Comparison of ENCODE assay signal across 10 mouse cellular contexts in genomic region chr17:10397924-10398627, GRCm38 (mm10).
DNase-seq lines count a peak whose midpoint lies in the region; ATAC-seq and TF ChIP-seq lines count a peak whose summit lies in the region.
"Had no signal": no experiment of that assay in that cellular context is flagged by ENCODE, and none has a peak within 500 bp of the region (broad histone marks: within the 10 kb centered on the region; RNA-seq: fewer than 3 reads in every experiment).

No protein-coding gene starts in this region.

- peak; percentile 72 for DNase-seq in heart, adult 11 months
- no peak for DNase-seq in heart, postnatal 14 days
- peak; percentile 55 for DNase-seq in lung, postnatal 0 days (ENCODE audit: low spot score)
- no peak for DNase-seq in lung, postnatal 14 days
- DNase-seq in heart, postnatal 0 days (ENCODE audit: low spot score): no peak
- no peak for DNase-seq in layer of hippocampus, adult 9-10 months (ENCODE audit: low spot score)
- no peak for DNase-seq in Muller cell, postnatal 12 days (ENCODE audit: inconsistent ontology term)
- DNase-seq: kidney, postnatal 36 days; liver had no signal

- H3K27me3 ChIP-seq in lung, postnatal 0 days (replicated peaks; ENCODE audit: insufficient read depth, low read length): no peaks in the 10 kb centered on the region
- no peaks in the 10 kb centered on the region for H3K27me3 ChIP-seq in heart, postnatal 0 days (ENCODE audit: control insufficient read depth, insufficient read depth, low read length)
- H3K27me3 ChIP-seq in neural tube, embryonic 14.5 days (ENCODE audit: control insufficient read depth, insufficient read depth, low read length): no peaks in the 10 kb centered on the region; the same call in 1 of the 2 replicates

- peak; percentile 88 for ATAC-seq in lung, postnatal 0 days
- ATAC-seq in heart, postnatal 0 days (ENCODE audit: insufficient read depth, low read depth): no peak
- ATAC-seq in neural tube, embryonic 14.5 days (ENCODE audit: low read depth): no peak

- 0 out of 2 replicates have a peak, but pooled peaks have one; percentile 17 for TF ChIP-seq EP300 in lung, postnatal 0 days (IDR thresholded peaks at IDR 0.05)
- no peak for TF ChIP-seq EP300 in heart, postnatal 0 days (IDR thresholded peaks at IDR 0.05; ENCODE audit: low read depth)

- no peak for TF ChIP-seq CTCF in lung, postnatal 0 days (IDR thresholded peaks at IDR 0.05)
- no peak for TF ChIP-seq CTCF in heart, postnatal 0 days (IDR thresholded peaks at IDR 0.05; ENCODE audit: low read depth)

- H3K9me3 ChIP-seq in lung, postnatal 0 days (ENCODE audit: low read length): no peaks in the 10 kb centered on the region
- H3K9me3 ChIP-seq in heart, postnatal 0 days (replicated peaks; ENCODE audit: control insufficient read depth, low read length): no peaks in the 10 kb centered on the region
- no peaks in the 10 kb centered on the region for H3K9me3 ChIP-seq in neural tube, embryonic 14.5 days (ENCODE audit: control insufficient read depth, low read length)

- H3K9ac ChIP-seq in lung, postnatal 0 days (replicated peaks; ENCODE audit: low read depth): no peak overlapping the region
- no peak overlapping the region for H3K9ac ChIP-seq in heart, postnatal 0 days (replicated peaks; ENCODE audit: low read depth, low read length)
- H3K9ac ChIP-seq in neural tube, embryonic 14.5 days (replicated peaks; ENCODE audit: low read depth, low read length): no peak overlapping the region

- H3K4me1 ChIP-seq in lung, postnatal 0 days (ENCODE audit: insufficient read depth, low read depth, low read length): peaks cover 6% of the 10 kb centered on the region
- H3K4me1 ChIP-seq in heart, postnatal 0 days (ENCODE audit: control insufficient read depth, insufficient read depth): peaks cover 43% of the 10 kb centered on the region; the same call in 1 of the 2 replicates
- H3K4me1 ChIP-seq in neural tube, embryonic 14.5 days (ENCODE audit: control insufficient read depth, insufficient read depth, low read length): peaks cover 14% of the 10 kb centered on the region

- H3K27ac ChIP-seq in lung, postnatal 0 days (ENCODE audit: low read length): peak overlapping the region; percentile 33
- peak overlapping the region; percentile 16; the same call in 1 of the 2 replicates for H3K27ac ChIP-seq in heart, postnatal 0 days (ENCODE audit: low read depth)
- H3K27ac ChIP-seq in neural tube, embryonic 14.5 days (ENCODE audit: low read depth, low read length): peak overlapping the region; percentile 52; the same call in 1 of the 2 replicates

- no peak overlapping the region for H3K4me3 ChIP-seq in lung, postnatal 0 days (ENCODE audit: low read depth, low read length)
- H3K4me3 ChIP-seq in heart, postnatal 0 days (ENCODE audit: low read depth, low read length): no peak overlapping the region
- no peak overlapping the region for H3K4me3 ChIP-seq in neural tube, embryonic 14.5 days (ENCODE audit: low read depth, low read length)

- no peak overlapping the region for H3K4me2 ChIP-seq in lung, postnatal 0 days (replicated peaks; ENCODE audit: low read depth, low read length)
- H3K4me2 ChIP-seq in heart, postnatal 0 days (ENCODE audit: low read depth, low read length): no peak overlapping the region
- no peak overlapping the region for H3K4me2 ChIP-seq in neural tube, embryonic 14.5 days (ENCODE audit: low read depth, low read length)

- intact Hi-C loops in heart, postnatal 14 days (cut with DNase I): no loop called here

- WGBS in lung, postnatal 0 days: 54% methylated on average over 10 of the region's 10 CpGs
- WGBS in heart, postnatal 0 days: 74% methylated on average over 10 of the region's 10 CpGs
- WGBS in neural tube, embryonic 14.5 days: 61% methylated on average over 10 of the region's 10 CpGs

- H3K36me3 ChIP-seq in lung, postnatal 0 days (ENCODE audit: insufficient read depth, low read length): no peaks in the 10 kb centered on the region
- H3K36me3 ChIP-seq in heart, postnatal 0 days (replicated peaks; ENCODE audit: control insufficient read depth, insufficient read depth, low read length): no peaks in the 10 kb centered on the region
- H3K36me3 ChIP-seq in neural tube, embryonic 14.5 days (ENCODE audit: control insufficient read depth, insufficient read depth, low read length): no peaks in the 10 kb centered on the region

Comparison
In these comparisons a context has a peak if more than half of its experiments do, and no peak if none do; other contexts are left out.
1. DNase-seq: peak in heart, adult 11 months (single experiment) and lung, postnatal 0 days (single experiment); none in heart, postnatal 14 days (0 of 2), lung, postnatal 14 days (single experiment), heart, postnatal 0 days (single experiment), layer of hippocampus, adult 9-10 months (single experiment) and Muller cell, postnatal 12 days (single experiment).
2. Peak in every context shown above with its lines, with median percentiles within 50 percentile points of each other: H3K27ac ChIP-seq.